Mouse (Mus musculus) ES-Bruce4 (cell line): ENCODE data around the gene Fam207a.

Experiments
- EP300 ChIP-seq: IDR thresholded peaks from 2 replicates; pipeline ENCODE4 v1.6.1; 2011; ENCODE audit warnings: low read depth, low read length; ENCODE audit not compliant: insufficient read depth
- POLR2A ChIP-seq: IDR thresholded peaks from one replicate; pipeline ENCODE4 v1.8.1; 2011; ENCODE audit warnings: low read length; ENCODE audit not compliant: insufficient read depth

DNA sequence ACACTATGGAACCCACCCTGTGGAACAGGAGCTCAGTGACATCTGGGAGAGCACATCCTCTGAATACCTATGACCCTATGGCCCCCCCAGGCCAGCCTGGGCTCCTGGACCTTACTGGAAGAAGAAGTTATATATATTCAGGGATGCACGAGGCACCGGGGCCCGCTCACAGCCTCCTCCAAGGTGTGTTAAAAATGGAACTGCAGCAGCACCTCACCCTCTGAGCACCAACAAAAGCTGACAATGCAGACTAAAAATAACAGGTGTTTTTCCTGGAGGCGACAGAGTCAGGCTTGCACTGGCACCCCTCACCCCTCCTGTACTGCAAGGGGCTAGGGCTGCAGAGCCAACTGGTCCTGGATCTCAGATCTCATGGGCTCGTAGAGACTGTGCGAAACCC lies 48.2 kb downstream of the Fam207a start:
- no peak for TF ChIP-seq POLR2A
- TF ChIP-seq EP300: no peak
